Mouse (Mus musculus) lung, adult 2 months (tissue): ENCODE data around the gene Kcp.

Experiments used
- CTCF ChIP-seq: fragments of 200-500 bp; IDR thresholded peaks from 2 replicates; pipeline ENCODE4 v1.5.1; 2011; ENCODE audit warnings: mild to moderate bottlenecking, low read length, control low read depth; ENCODE audit not compliant: insufficient read depth
- POLR2A ChIP-seq: fragments of 200-500 bp; IDR thresholded peaks from 2 replicates; pipeline ENCODE4 v1.6.1; 2011; ENCODE audit warnings: low read depth, mild to moderate bottlenecking, control low read depth, low read length, borderline replicate concordance; ENCODE audit errors: extremely low read depth

DNA sequence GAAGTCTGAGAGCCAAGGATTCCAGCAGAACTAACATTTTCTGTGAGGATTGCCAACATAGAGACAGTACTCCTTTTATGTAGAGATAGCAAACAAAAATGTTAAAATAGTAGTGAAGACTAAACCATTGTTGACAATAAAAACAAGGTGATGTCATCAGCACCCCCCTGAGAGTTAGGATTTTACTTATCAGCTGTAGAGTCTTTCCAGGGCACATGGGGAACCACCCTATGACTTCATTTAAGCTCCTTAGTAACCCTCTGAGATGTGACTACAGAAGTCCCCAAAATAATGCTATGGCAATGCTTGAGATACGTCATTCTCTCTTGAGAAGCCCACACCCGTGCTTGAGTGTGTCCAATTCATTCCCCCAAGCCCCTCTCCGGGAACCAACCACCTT, 44.4 kb downstream of the Kcp start:
- TF ChIP-seq CTCF (no peak), POLR2A (no peak)
